In genomic region chr5:136840036-136840435, GRCm38 (mm10) we compare ENCODE assay signal across 8 mouse cellular contexts. TPM values are rescaled to one million over a fixed set of nuclear protein-coding genes. Genes with fewer than 3 reads are reported as not detected.
DNase-seq lines count a peak whose midpoint lies in the region; ATAC-seq and TF ChIP-seq lines count a peak whose summit lies in the region.
"Had no signal": no experiment of that assay in that cellular context is flagged by ENCODE, and none has a peak within 500 bp of the region (broad histone marks: within the 10 kb centered on the region; RNA-seq: fewer than 3 reads in every experiment).

No protein-coding gene starts in this region.

- peak; percentile 94 for DNase-seq in midbrain, embryonic 11.5 days (ENCODE audit: low spot score, missing footprints)
- peak; percentile 76 for DNase-seq in ZHBTc4 (ENCODE audit: low read depth, low spot score)
- DNase-seq in embryonic facial prominence, embryonic 11.5 days (ENCODE audit: low spot score): peak; percentile 79
- DNase-seq in kidney, adult 2 months: peak; percentile 40
- DNase-seq in liver, embryonic 14.5 days (ENCODE audit: low read depth in 3 of 3, low spot score in 3 of 3): peak in 1 of 3 experiments; percentile 6
- peak in 1 of 2 experiments; percentile 51 for DNase-seq in spleen, adult 2 months (ENCODE audit: low read depth in 1 of 2, low spot score in 2 of 2)

- WGBS in midbrain, embryonic 11.5 days: 8% methylated on average over 8 of the region's 8 CpGs
- WGBS in midbrain, embryonic 13.5 days: 9% methylated on average over 8 of the region's 8 CpGs
- 7% methylated on average over 8 of the region's 8 CpGs for WGBS in embryonic facial prominence, embryonic 11.5 days
- 8% methylated on average over 8 of the region's 8 CpGs for WGBS in kidney, adult 2 months
- WGBS in liver, embryonic 14.5 days (ENCODE audit: insufficient replicate concordance): 7% methylated on average over 8 of the region's 8 CpGs
- WGBS in spleen, adult 2 months: 15% methylated on average over 8 of the region's 8 CpGs

- H3K9me3 ChIP-seq in midbrain, embryonic 11.5 days (ENCODE audit: control insufficient read depth, low read length): no peaks in the 10 kb centered on the region
- H3K9me3 ChIP-seq in midbrain, embryonic 13.5 days: no peaks in the 10 kb centered on the region
- no peaks in the 10 kb centered on the region for H3K9me3 ChIP-seq in embryonic facial prominence, embryonic 11.5 days (replicated peaks; ENCODE audit: control insufficient read depth, low read length)
- no peaks in the 10 kb centered on the region for H3K9me3 ChIP-seq in liver, embryonic 14.5 days (ENCODE audit: control insufficient read depth, low read length)
- H3K9me3 ChIP-seq: heart, embryonic 15.5 days had no signal

- no peaks in the 10 kb centered on the region for H3K36me3 ChIP-seq in midbrain, embryonic 11.5 days (ENCODE audit: control insufficient read depth, insufficient read depth, low read length)
- no peaks in the 10 kb centered on the region for H3K36me3 ChIP-seq in midbrain, embryonic 13.5 days
- H3K36me3 ChIP-seq in embryonic facial prominence, embryonic 11.5 days (replicated peaks; ENCODE audit: control insufficient read depth, insufficient read depth, low read depth, low read length): no peaks in the 10 kb centered on the region; the same call in none of the 2 replicates
- no peaks in the 10 kb centered on the region for H3K36me3 ChIP-seq in kidney, adult 2 months (ENCODE audit: control insufficient read depth, insufficient read depth, low read length)
- H3K36me3 ChIP-seq in liver, embryonic 14.5 days (replicated peaks; ENCODE audit: control insufficient read depth, insufficient read depth, low read depth): no peaks in the 10 kb centered on the region
- H3K36me3 ChIP-seq in spleen, adult 2 months (ENCODE audit: control insufficient read depth, insufficient read depth, low read length): no peaks in the 10 kb centered on the region
- H3K36me3 ChIP-seq: heart, embryonic 15.5 days had no signal

- ATAC-seq in midbrain, embryonic 11.5 days (ENCODE audit: low FRiP score): no peak
- no peak for ATAC-seq in midbrain, embryonic 13.5 days
- ATAC-seq in embryonic facial prominence, embryonic 11.5 days (replicated peaks; ENCODE audit: insufficient number of reproducible peaks, low FRiP score, low TSS enrichment, low read depth): peak; percentile 31; the same call in 1 of the 2 replicates
- no peak for ATAC-seq in liver, embryonic 14.5 days (ENCODE audit: insufficient read depth)

- no peak overlapping the region for H3K27ac ChIP-seq in midbrain, embryonic 11.5 days (ENCODE audit: low read depth, low read length)
- H3K27ac ChIP-seq in midbrain, embryonic 13.5 days: no peak overlapping the region
- no peak overlapping the region for H3K27ac ChIP-seq in embryonic facial prominence, embryonic 11.5 days (replicated peaks; ENCODE audit: low read depth, low read length)
- no peak overlapping the region for H3K27ac ChIP-seq in kidney, adult 2 months (ENCODE audit: insufficient read depth, low read depth, low read length)
- no peak overlapping the region for H3K27ac ChIP-seq in liver, embryonic 14.5 days
- no peak overlapping the region for H3K27ac ChIP-seq in spleen, adult 2 months (ENCODE audit: insufficient read depth, low read length)
- H3K27ac ChIP-seq: heart, embryonic 15.5 days had no signal

- no peak overlapping the region for H3K9ac ChIP-seq in midbrain, embryonic 11.5 days (ENCODE audit: low read length)
- no peak overlapping the region for H3K9ac ChIP-seq in midbrain, embryonic 13.5 days (replicated peaks)
- H3K9ac ChIP-seq in embryonic facial prominence, embryonic 11.5 days (replicated peaks; ENCODE audit: low read length): no peak overlapping the region
- H3K9ac ChIP-seq in liver, embryonic 14.5 days (replicated peaks): no peak overlapping the region
- H3K9ac ChIP-seq: heart, embryonic 15.5 days had no signal

- no peak for TF ChIP-seq POLR2A in kidney, adult 2 months (IDR thresholded peaks at IDR 0.05; ENCODE audit: low read depth, low read length)
- no peak for TF ChIP-seq POLR2A in spleen, adult 2 months (IDR thresholded peaks at IDR 0.05; ENCODE audit: low read depth, low read length)

- no peaks in the 10 kb centered on the region for H3K4me1 ChIP-seq in midbrain, embryonic 11.5 days (ENCODE audit: control insufficient read depth, insufficient read depth, low read length)
- no peaks in the 10 kb centered on the region for H3K4me1 ChIP-seq in midbrain, embryonic 13.5 days (replicated peaks)
- no peaks in the 10 kb centered on the region; the same call in 1 of the 2 replicates for H3K4me1 ChIP-seq in embryonic facial prominence, embryonic 11.5 days (ENCODE audit: control insufficient read depth, insufficient read depth, low read length)
- no peaks in the 10 kb centered on the region for H3K4me1 ChIP-seq in kidney, adult 2 months (ENCODE audit: control insufficient read depth, insufficient read depth, low read length)
- no peaks in the 10 kb centered on the region for H3K4me1 ChIP-seq in liver, embryonic 14.5 days (replicated peaks; ENCODE audit: control insufficient read depth in 2 of 2, insufficient read depth in 2 of 2, low read length in 1 of 2)
- no peaks in the 10 kb centered on the region for H3K4me1 ChIP-seq in spleen, adult 2 months (ENCODE audit: control insufficient read depth, insufficient read depth, insufficient read length)

- no peaks in the 10 kb centered on the region for H3K27me3 ChIP-seq in midbrain, embryonic 11.5 days (ENCODE audit: control insufficient read depth, insufficient read depth, low read length)
- no peaks in the 10 kb centered on the region for H3K27me3 ChIP-seq in midbrain, embryonic 13.5 days
- no peaks in the 10 kb centered on the region for H3K27me3 ChIP-seq in embryonic facial prominence, embryonic 11.5 days (ENCODE audit: control insufficient read depth, insufficient read depth, low read length)
- no peaks in the 10 kb centered on the region for H3K27me3 ChIP-seq in kidney, adult 2 months (replicated peaks; ENCODE audit: control insufficient read depth, insufficient read depth, low read length)
- H3K27me3 ChIP-seq in liver, embryonic 14.5 days (ENCODE audit: control insufficient read depth, insufficient read depth, low read length): no peaks in the 10 kb centered on the region
- H3K27me3 ChIP-seq in spleen, adult 2 months (ENCODE audit: control insufficient read depth, insufficient read depth, low read length): no peaks in the 10 kb centered on the region

- H3K4me2 ChIP-seq in midbrain, embryonic 11.5 days: no peak overlapping the region
- no peak overlapping the region for H3K4me2 ChIP-seq in midbrain, embryonic 13.5 days (replicated peaks)
- H3K4me2 ChIP-seq in embryonic facial prominence, embryonic 11.5 days (ENCODE audit: low read depth, low read length): no peak overlapping the region
- H3K4me2 ChIP-seq in liver, embryonic 14.5 days (ENCODE audit: low read depth): no peak overlapping the region
- H3K4me2 ChIP-seq: heart, embryonic 15.5 days had no signal

- no peak overlapping the region for H3K4me3 ChIP-seq in midbrain, embryonic 11.5 days (ENCODE audit: low read depth, low read length)
- H3K4me3 ChIP-seq in midbrain, embryonic 13.5 days (replicated peaks): no peak overlapping the region
- no peak overlapping the region for H3K4me3 ChIP-seq in embryonic facial prominence, embryonic 11.5 days (ENCODE audit: low read depth, low read length)
- H3K4me3 ChIP-seq in kidney, adult 2 months (ENCODE audit: insufficient read depth, low read depth, low read length): no peak overlapping the region
- no peak overlapping the region for H3K4me3 ChIP-seq in liver, embryonic 14.5 days (ENCODE audit: insufficient read depth in 1 of 2, low read depth in 2 of 2, low read length in 2 of 2)
- no peak overlapping the region for H3K4me3 ChIP-seq in spleen, adult 2 months (ENCODE audit: extremely low read depth, insufficient read depth, insufficient read length)
- H3K4me3 ChIP-seq: heart, embryonic 15.5 days had no signal

- TF ChIP-seq EP300 in liver, embryonic 14.5 days (IDR thresholded peaks at IDR 0.05; ENCODE audit: low read depth): no peak

- peak; percentile 92 for TF ChIP-seq CTCF in kidney, adult 2 months (conservative IDR thresholded peaks at IDR 0.05; ENCODE audit: insufficient read depth, insufficient read length, low read depth, low read length)
- TF ChIP-seq CTCF in liver, embryonic 14.5 days (IDR thresholded peaks at IDR 0.05; ENCODE audit: low read depth): peak; percentile 84
- peak; percentile 92 for TF ChIP-seq CTCF in spleen, adult 2 months (IDR thresholded peaks at IDR 0.05; ENCODE audit: extremely low read depth, insufficient read depth, insufficient read length, insufficient replicate concordance)

RNA-seq across cellular contexts. Expression of gene Col26a1, which starts 43.0 kb away (rescaled TPM):
- polyA plus RNA-seq in midbrain, embryonic 11.5 days (2014; fragmentation: Nextera tagmentation; extraction: Ambion mirVana): 18.8 and 21.9 TPM in 2 replicates
- 14.0 and 19.0 TPM in 2 replicates for polyA plus RNA-seq in midbrain, embryonic 13.5 days (2015; fragmentation: Nextera tagmentation; extraction: Ambion mirVana)
- 63.0 and 67.1 TPM in 2 replicates for polyA plus RNA-seq in embryonic facial prominence, embryonic 11.5 days (2014; fragmentation: Nextera tagmentation; extraction: Ambion mirVana)
- polyA plus RNA-seq in kidney, adult 2 months (2012; rRNA removed): 5.6 and 8.5 TPM in 2 replicates
- 0.10 and 0.18 TPM in 2 replicates for polyA plus RNA-seq in liver, embryonic 14.5 days (2012; rRNA removed)
- 0.06 and 0.10 TPM in 2 replicates for polyA plus RNA-seq in liver, embryonic 14.5 days (2014; fragmentation: Nextera tagmentation; extraction: Ambion mirVana)
- 0.87 and 0.98 TPM in 2 replicates for polyA plus RNA-seq in spleen, adult 2 months (2012; rRNA removed)
